ENCODE assay signal across 9 mouse cellular contexts in genomic region chr17:71283237-71283636, GRCm38 (mm10). TPM values are rescaled to one million over a fixed set of nuclear protein-coding genes. Genes with fewer than 3 reads are reported as not detected.
DNase-seq lines count a peak whose midpoint lies in the region; ATAC-seq and TF ChIP-seq lines count a peak whose summit lies in the region.
"Had no signal": no experiment of that assay in that cellular context is flagged by ENCODE, and none has a peak within 500 bp of the region (broad histone marks: within the 10 kb centered on the region; RNA-seq: fewer than 3 reads in every experiment).

No protein-coding gene starts in this region.

- no peak overlapping the region for H3K4me3 ChIP-seq in midbrain, embryonic 14.5 days (replicated peaks; ENCODE audit: low read depth, low read length)
- H3K4me3 ChIP-seq in midbrain, embryonic 10.5 days: no peak overlapping the region
- no peak overlapping the region for H3K4me3 ChIP-seq in intestine, postnatal 0 days (ENCODE audit: low read depth, low read length)
- H3K4me3 ChIP-seq: megakaryocyte, embryonic 14.5 days had no signal

- H3K9ac ChIP-seq in midbrain, embryonic 14.5 days (replicated peaks; ENCODE audit: low read length): no peak overlapping the region
- H3K9ac ChIP-seq in intestine, postnatal 0 days (ENCODE audit: low read depth, low read length): no peak overlapping the region

- H3K9me3 ChIP-seq in midbrain, embryonic 14.5 days (ENCODE audit: control insufficient read depth, low read length): no peaks in the 10 kb centered on the region
- no peaks in the 10 kb centered on the region for H3K9me3 ChIP-seq in midbrain, embryonic 10.5 days (replicated peaks)
- H3K9me3 ChIP-seq in intestine, postnatal 0 days (ENCODE audit: control insufficient read depth): no peaks in the 10 kb centered on the region
- H3K9me3 ChIP-seq: megakaryocyte, embryonic 14.5 days had no signal

- no peak for TF ChIP-seq CTCF in intestine, postnatal 0 days (IDR thresholded peaks at IDR 0.05; ENCODE audit: low read depth)

- no peak overlapping the region for H3K27ac ChIP-seq in midbrain, embryonic 14.5 days (replicated peaks; ENCODE audit: low read depth, low read length)
- H3K27ac ChIP-seq in midbrain, embryonic 10.5 days (replicated peaks): no peak overlapping the region
- no peak overlapping the region for H3K27ac ChIP-seq in intestine, postnatal 0 days (ENCODE audit: low read depth, low read length)

- H3K36me3 ChIP-seq in midbrain, embryonic 14.5 days (ENCODE audit: control insufficient read depth, insufficient read depth, low read length): no peaks in the 10 kb centered on the region
- peaks cover 11% of the 10 kb centered on the region for H3K36me3 ChIP-seq in midbrain, embryonic 10.5 days
- no peaks in the 10 kb centered on the region for H3K36me3 ChIP-seq in intestine, postnatal 0 days (ENCODE audit: control insufficient read depth, insufficient read depth)

- peak; percentile 21 for DNase-seq in midbrain, embryonic 14.5 days
- DNase-seq in midbrain, embryonic 10.5 days (ENCODE audit: low spot score): no peak
- peak; percentile 98 for DNase-seq in heart, adult 11 months
- DNase-seq in lung, postnatal 36 days: peak; percentile 65
- no peak for DNase-seq in spleen, postnatal 4 days (ENCODE audit: low spot score in 2 of 2)
- DNase-seq in right cerebral cortex, adult 2 months (ENCODE audit: low spot score in 2 of 2): no peak
- DNase-seq in right cerebral cortex, postnatal 10 days (ENCODE audit: low spot score in 2 of 2): no peak

- no peak for ATAC-seq in midbrain, embryonic 14.5 days (ENCODE audit: low FRiP score, low TSS enrichment)
- 0 out of 2 replicates have a peak, but pooled peaks have one; percentile 25 for ATAC-seq in intestine, postnatal 0 days

- H3K27me3 ChIP-seq in midbrain, embryonic 14.5 days (ENCODE audit: control insufficient read depth, insufficient read depth, low read length): no peaks in the 10 kb centered on the region
- no peaks in the 10 kb centered on the region for H3K27me3 ChIP-seq in midbrain, embryonic 10.5 days (ENCODE audit: low read depth, poor library complexity, severe bottlenecking)
- no peaks in the 10 kb centered on the region for H3K27me3 ChIP-seq in intestine, postnatal 0 days (replicated peaks; ENCODE audit: control insufficient read depth, insufficient read depth, low read length)
- H3K27me3 ChIP-seq: megakaryocyte, embryonic 14.5 days had no signal

- no peaks in the 10 kb centered on the region for H3K4me1 ChIP-seq in midbrain, embryonic 14.5 days (ENCODE audit: control insufficient read depth, insufficient read depth, low read length)
- peaks cover 3% of the 10 kb centered on the region; the same call in 1 of the 2 replicates for H3K4me1 ChIP-seq in midbrain, embryonic 10.5 days
- no peaks in the 10 kb centered on the region for H3K4me1 ChIP-seq in intestine, postnatal 0 days (replicated peaks; ENCODE audit: control insufficient read depth, insufficient read depth, low read length)

- H3K4me2 ChIP-seq in midbrain, embryonic 14.5 days (ENCODE audit: low read length): no peak overlapping the region
- H3K4me2 ChIP-seq in intestine, postnatal 0 days (replicated peaks; ENCODE audit: low read depth): no peak overlapping the region

- 87% methylated on average over 4 of the region's 4 CpGs for WGBS in midbrain, embryonic 14.5 days
- WGBS in midbrain, embryonic 10.5 days: 94% methylated on average over 4 of the region's 4 CpGs
- 67% methylated on average over 4 of the region's 4 CpGs for WGBS in intestine, postnatal 0 days

RNA-seq across cellular contexts. Expression of gene Emilin2, which starts 28.5 kb away (rescaled TPM):
- polyA plus RNA-seq in midbrain, embryonic 14.5 days (2014; fragmentation: Nextera tagmentation; extraction: Ambion mirVana): 0.54 and 1.8 TPM in 2 replicates
- polyA plus RNA-seq in midbrain, embryonic 10.5 days (2016; fragmentation: Nextera tagmentation; extraction: Ambion mirVana): 19.1 and 22.6 TPM in 2 replicates
- 0.82 and 1.7 TPM in 2 replicates for polyA plus RNA-seq in intestine, postnatal 0 days (2015; fragmentation: Nextera tagmentation; extraction: Ambion mirVana)

Comparison
In these comparisons a context has a peak if more than half of its experiments do, and no peak if none do; other contexts are left out.
1. DNase-seq: peak in midbrain, embryonic 14.5 days (single experiment), heart, adult 11 months (single experiment) and lung, postnatal 36 days (single experiment); none in midbrain, embryonic 10.5 days (single experiment), spleen, postnatal 4 days (0 of 2), right cerebral cortex, adult 2 months (0 of 2) and right cerebral cortex, postnatal 10 days (0 of 2).